Mouse (Mus musculus): ENCODE data around the gene Draxin. TPM values are rescaled to one million over a fixed set of nuclear protein-coding genes. Genes with fewer than 3 reads are reported as not detected.

The Draxin gene
- polyA plus RNA-seq, 1 experiment from 2014 or later: 10.5 TPM

GRCm38 (mm10) chr4:148168287-148168686, 37.8 kb upstream of the Draxin start:
- Histone ChIP-seq H3K27me3 (ENCODE audit: control insufficient read depth, insufficient read depth, low read length) (peaks cover 45% of the 10 kb centered on the region), H3K4me3 (ENCODE audit: low read depth, low read length) (no peak overlapping the region), H3K27ac (ENCODE audit: low read depth, low read length) (no peak overlapping the region), H3K4me1 (ENCODE audit: control insufficient read depth, insufficient read depth, low read length) (peaks cover 13% of the 10 kb centered on the region), H3K9me3 (ENCODE audit: control insufficient read depth, low read length) (no peaks in the 10 kb centered on the region), H3K36me3 (ENCODE audit: control insufficient read depth, insufficient read depth, low read length) (no peaks in the 10 kb centered on the region), H3K4me2 (ENCODE audit: low read depth) (no peak overlapping the region), H3K9ac (ENCODE audit: low read length) (no peak overlapping the region)
- ATAC-seq (ENCODE audit: insufficient read depth, low FRiP score, low TSS enrichment) (no peak), DNase-seq (ENCODE audit: low spot score) (peak; percentile 73)
- 31% methylated on average over 7 of the region's 7 CpGs for WGBS

GRCm38 (mm10) chr4:148166986-148167385, 36.5 kb upstream of the Draxin start:
- peaks cover 13% of the 10 kb centered on the region for H3K4me1 ChIP-seq (ENCODE audit: control insufficient read depth, insufficient read depth, low read length)
- no peak for ATAC-seq (ENCODE audit: insufficient read depth, low FRiP score, low TSS enrichment)
- WGBS: 7% methylated on average over 4 of the region's 4 CpGs
- H3K9ac ChIP-seq (ENCODE audit: low read length): no peak overlapping the region
- H3K36me3 ChIP-seq (ENCODE audit: control insufficient read depth, insufficient read depth, low read length): no peaks in the 10 kb centered on the region
- H3K4me3 ChIP-seq (ENCODE audit: low read depth, low read length): no peak overlapping the region
- H3K4me2 ChIP-seq (ENCODE audit: low read depth): peak overlapping the region; percentile 29
- no peak overlapping the region for H3K27ac ChIP-seq (ENCODE audit: low read depth, low read length)
- peak; percentile 67 for DNase-seq (ENCODE audit: low spot score)
- H3K27me3 ChIP-seq (ENCODE audit: control insufficient read depth, insufficient read depth, low read length): peaks cover 50% of the 10 kb centered on the region
- H3K9me3 ChIP-seq (ENCODE audit: control insufficient read depth, low read length): no peaks in the 10 kb centered on the region

GRCm38 (mm10) chr4:148166431-148166830, 35.9 kb upstream of the Draxin start:
- peaks cover 50% of the 10 kb centered on the region for H3K27me3 ChIP-seq (ENCODE audit: control insufficient read depth, insufficient read depth, low read length)
- 7% methylated on average over 10 of the region's 10 CpGs for WGBS
- no peak overlapping the region for H3K4me3 ChIP-seq (ENCODE audit: low read depth, low read length)
- DNase-seq (ENCODE audit: low spot score) (peak; percentile 55), ATAC-seq (ENCODE audit: insufficient read depth, low FRiP score, low TSS enrichment) (peak; percentile 35; the same call in 1 of the 2 replicates)
- no peaks in the 10 kb centered on the region for H3K9me3 ChIP-seq (ENCODE audit: control insufficient read depth, low read length)
- H3K4me1 ChIP-seq (ENCODE audit: control insufficient read depth, insufficient read depth, low read length): peaks cover 13% of the 10 kb centered on the region
- H3K9ac ChIP-seq (ENCODE audit: low read length): no peak overlapping the region
- H3K36me3 ChIP-seq (ENCODE audit: control insufficient read depth, insufficient read depth, low read length): no peaks in the 10 kb centered on the region
- no peak overlapping the region for H3K27ac ChIP-seq (ENCODE audit: low read depth, low read length)
- peak overlapping the region; percentile 29 for H3K4me2 ChIP-seq (ENCODE audit: low read depth)

GRCm38 (mm10) chr4:148165551-148165950, 35.1 kb upstream of the Draxin start:
- peaks cover 56% of the 10 kb centered on the region for H3K27me3 ChIP-seq (ENCODE audit: control insufficient read depth, insufficient read depth, low read length)
- H3K4me2 ChIP-seq (ENCODE audit: low read depth): no peak overlapping the region
- 8% methylated on average over 17 of the region's 17 CpGs for WGBS
- H3K9ac ChIP-seq (ENCODE audit: low read length): no peak overlapping the region
- peaks cover 16% of the 10 kb centered on the region for H3K4me1 ChIP-seq (ENCODE audit: control insufficient read depth, insufficient read depth, low read length)
- no peaks in the 10 kb centered on the region for H3K9me3 ChIP-seq (ENCODE audit: control insufficient read depth, low read length)
- H3K36me3 ChIP-seq (ENCODE audit: control insufficient read depth, insufficient read depth, low read length): no peaks in the 10 kb centered on the region
- no peak overlapping the region for H3K27ac ChIP-seq (ENCODE audit: low read depth, low read length)
- no peak overlapping the region for H3K4me3 ChIP-seq (ENCODE audit: low read depth, low read length)
- DNase-seq (ENCODE audit: low spot score) (no peak), ATAC-seq (ENCODE audit: insufficient read depth, low FRiP score, low TSS enrichment) (no peak)

- H3K27me3 ChIP-seq (ENCODE audit: control insufficient read depth, insufficient read depth, low read length): peaks cover 59% of the 10 kb centered on the region
- H3K4me2 ChIP-seq (ENCODE audit: low read depth): peak overlapping the region; percentile 35; the same call in 1 of the 2 replicates
- H3K36me3 ChIP-seq (ENCODE audit: control insufficient read depth, insufficient read depth, low read length): no peaks in the 10 kb centered on the region
- peaks cover 16% of the 10 kb centered on the region for H3K4me1 ChIP-seq (ENCODE audit: control insufficient read depth, insufficient read depth, low read length)
- no peaks in the 10 kb centered on the region for H3K9me3 ChIP-seq (ENCODE audit: control insufficient read depth, low read length)
- no peak overlapping the region for H3K27ac ChIP-seq (ENCODE audit: low read depth, low read length)
- ATAC-seq (ENCODE audit: insufficient read depth, low FRiP score, low TSS enrichment) (no peak), DNase-seq (ENCODE audit: low spot score) (no peak)
- 2% methylated on average over 16 of the region's 16 CpGs for WGBS
- peak overlapping the region; percentile 4; the same call in 1 of the 2 replicates for H3K9ac ChIP-seq (ENCODE audit: low read length)
- H3K4me3 ChIP-seq (ENCODE audit: low read depth, low read length): peak overlapping the region; percentile 2; the same call in 1 of the 2 replicates
Observed at GRCm38 (mm10) chr4:148164461-148164860, 34.0 kb upstream of the Draxin start.

GRCm38 (mm10) chr4:148164002-148164439, 33.5 kb upstream of the Draxin start:
- no peak overlapping the region for H3K27ac ChIP-seq (ENCODE audit: low read depth, low read length)
- H3K4me3 ChIP-seq (ENCODE audit: low read depth, low read length): peak overlapping the region; percentile 2; the same call in 1 of the 2 replicates
- H3K4me2 ChIP-seq (ENCODE audit: low read depth): peak overlapping the region; percentile 35
- H3K9ac ChIP-seq (ENCODE audit: low read length): no peak overlapping the region; the same call in 1 of the 2 replicates
- peaks cover 59% of the 10 kb centered on the region for H3K27me3 ChIP-seq (ENCODE audit: control insufficient read depth, insufficient read depth, low read length)
- H3K36me3 ChIP-seq (ENCODE audit: control insufficient read depth, insufficient read depth, low read length): no peaks in the 10 kb centered on the region
- under 1% methylated on average over 28 of the region's 29 CpGs for WGBS
- no peaks in the 10 kb centered on the region for H3K9me3 ChIP-seq (ENCODE audit: control insufficient read depth, low read length)
- DNase-seq (ENCODE audit: low spot score): peak; percentile 81
- ATAC-seq (ENCODE audit: insufficient read depth, low FRiP score, low TSS enrichment): no peak
- H3K4me1 ChIP-seq (ENCODE audit: control insufficient read depth, insufficient read depth, low read length): peaks cover 16% of the 10 kb centered on the region

GRCm38 (mm10) chr4:148160436-148161390, 30.2 kb upstream of the Draxin start, which contains the start of the genes Fbxo44 and Fbxo2:
Gene Fbxo44, minus strand, starts transcription at chr4:148160482.
Gene Fbxo2, plus strand, starts transcription at chr4:148160621.
- peaks cover 4% of the 10 kb centered on the region for H3K36me3 ChIP-seq (ENCODE audit: control insufficient read depth, insufficient read depth, low read length)
- peak within 1 kb of the TSS; percentile 67 for H3K9ac ChIP-seq (ENCODE audit: low read length)
- H3K27me3 ChIP-seq (ENCODE audit: control insufficient read depth, insufficient read depth, low read length): peaks cover 47% of the 10 kb centered on the region
- ATAC-seq (ENCODE audit: insufficient read depth, low FRiP score, low TSS enrichment) (peak; percentile 21; the same call in 1 of the 2 replicates), DNase-seq (ENCODE audit: low spot score) (no peak)
- H3K9me3 ChIP-seq (ENCODE audit: control insufficient read depth, low read length): no peaks in the 10 kb centered on the region
- H3K4me1 ChIP-seq (ENCODE audit: control insufficient read depth, insufficient read depth, low read length): peaks cover 17% of the 10 kb centered on the region
- H3K27ac ChIP-seq (ENCODE audit: low read depth, low read length): peak within 1 kb of the TSS; percentile 74
- peak within 1 kb of the TSS; percentile 92 for H3K4me2 ChIP-seq (ENCODE audit: low read depth)
- 2% methylated on average over 40 of the region's 43 CpGs for WGBS
- peak within 1 kb of the TSS; percentile 50 for H3K4me3 ChIP-seq (ENCODE audit: low read depth, low read length)

- Histone ChIP-seq H3K9ac (ENCODE audit: low read length) (peak overlapping the region; percentile 67), H3K27ac (ENCODE audit: low read depth, low read length) (peak overlapping the region; percentile 74), H3K36me3 (ENCODE audit: control insufficient read depth, insufficient read depth, low read length) (peaks cover 5% of the 10 kb centered on the region), H3K27me3 (ENCODE audit: control insufficient read depth, insufficient read depth, low read length) (peaks cover 38% of the 10 kb centered on the region), H3K4me2 (ENCODE audit: low read depth) (peak overlapping the region; percentile 92), H3K4me3 (ENCODE audit: low read depth, low read length) (peak overlapping the region; percentile 50), H3K9me3 (ENCODE audit: control insufficient read depth, low read length) (no peaks in the 10 kb centered on the region), H3K4me1 (ENCODE audit: control insufficient read depth, insufficient read depth, low read length) (peaks cover 17% of the 10 kb centered on the region)
- under 1% methylated on average over 53 of the region's 55 CpGs for WGBS
- ATAC-seq (ENCODE audit: insufficient read depth, low FRiP score, low TSS enrichment) (peak; percentile 92), DNase-seq (ENCODE audit: low spot score) (peak; percentile 97)
Observed at GRCm38 (mm10) chr4:148159544-148160435, 29.3 kb upstream of the Draxin start.

All from neural tube, embryonic 11.5 days (tissue).